Mouse (Mus musculus) myocyte (in vitro differentiated cells): ENCODE measurements around the gene Msi2.

Experiments used
- MAX ChIP-seq: IDR thresholded peaks from one replicate; pipeline ENCODE4 v1.6.1; 2011; ENCODE audit warnings: low read depth, mild to moderate bottlenecking, control low read depth
- MYOD1 ChIP-seq, 3 experiments: IDR thresholded peaks; one replicate each; pipeline ENCODE4 v1.6.1; 2011; ENCODE audit warnings: control low read depth in 2 of 3, low read depth in 2 of 3, mild to moderate bottlenecking in 2 of 3, moderate library complexity in 1 of 3; ENCODE audit not compliant: insufficient read length in 2 of 3, control insufficient read depth in 1 of 3
- MYOG ChIP-seq, 3 experiments: IDR thresholded peaks; one replicate each; pipeline ENCODE4 v1.6.1; 2011; ENCODE audit warnings: control low read depth in 2 of 3, low read depth in 2 of 3, mild to moderate bottlenecking in 2 of 3; ENCODE audit not compliant: insufficient read length in 2 of 3, control insufficient read depth in 1 of 3, insufficient read depth in 1 of 3
- SRF ChIP-seq: IDR thresholded peaks from one replicate; pipeline ENCODE4 v1.6.1; 2011; ENCODE audit warnings: low read depth; ENCODE audit not compliant: control insufficient read depth, insufficient read length

DNA sequence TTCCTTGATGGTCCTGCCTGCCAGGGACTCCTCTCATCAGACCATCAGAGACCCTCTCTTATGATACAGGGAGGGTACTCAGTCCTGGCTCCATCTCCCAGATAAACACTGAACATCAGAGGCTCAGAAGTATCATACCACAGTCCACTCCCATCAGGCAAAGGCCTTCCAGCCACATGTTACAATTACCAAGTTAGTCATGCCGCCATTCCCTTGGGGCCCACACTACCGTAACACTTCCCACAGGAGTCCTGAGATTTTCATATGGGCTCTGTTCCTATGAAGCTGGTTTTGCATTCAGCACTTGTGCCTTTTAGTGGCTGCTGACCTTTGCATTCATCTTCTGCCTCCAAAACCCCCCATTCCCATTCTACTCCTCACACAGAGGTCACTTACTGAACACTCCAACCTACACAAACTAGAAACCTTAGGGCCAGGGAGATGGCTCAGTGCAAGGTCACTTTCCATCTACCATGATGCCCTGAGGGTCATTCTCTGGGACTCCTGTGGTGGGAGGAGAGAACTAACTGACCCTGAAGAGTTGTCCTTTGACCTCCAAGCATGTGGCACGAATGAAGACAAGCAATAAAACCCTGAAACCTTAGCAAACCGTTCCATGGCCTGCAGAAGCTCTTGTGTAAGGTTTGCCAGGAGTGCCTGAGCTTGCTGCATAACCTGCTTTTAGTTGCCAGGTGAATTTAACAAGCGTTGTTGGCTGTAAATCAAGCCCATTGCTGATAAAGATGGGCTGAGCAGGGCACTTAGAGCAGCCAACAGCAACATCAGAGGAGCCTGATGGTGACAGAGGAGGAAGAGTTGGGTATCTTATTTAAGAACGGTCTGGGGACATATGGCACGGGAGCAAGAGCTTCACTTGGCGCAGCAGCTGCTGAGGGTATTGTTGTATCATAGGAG is 323.0 kb downstream of the Msi2 start:
- no peak for TF ChIP-seq MYOD1 (IDR thresholded peaks at IDR 0.05; ENCODE audit: control insufficient read depth in 1 of 3, insufficient read length in 2 of 3, low read depth in 2 of 3)
- TF ChIP-seq MAX = no peak
- TF ChIP-seq MYOG (IDR thresholded peaks at IDR 0.05; ENCODE audit: control insufficient read depth in 1 of 3, insufficient read depth in 1 of 3, insufficient read length in 2 of 3, low read depth in 2 of 3) = no peak
- TF ChIP-seq SRF = no peak
